Mouse (Mus musculus) heart, postnatal 0 days (tissue): ENCODE results near the gene Bid. TPM values are rescaled to one million over a fixed set of nuclear protein-coding genes. Genes with fewer than 3 reads are reported as not detected.
"Not testable (repeated sequence)": the region's sequence is repeated elsewhere in the genome, so short reads cannot be mapped to it uniquely, and the experiment has no call there.

Experiments used
- ATAC-seq: fragments of 200-750 bp; cut with Nextera tagmentation; 2 replicates; pipeline ENCODE4 v1.8.0; 2017; ENCODE audit warnings: low read depth, moderate number of reproducible peaks, moderate library complexity; ENCODE audit not compliant: insufficient read depth
- DNase-seq: peaks from one replicate; pipeline ENCODE4 v3.0.0-alpha.2; 2016; ENCODE audit warnings: low spot score
- H3K27ac ChIP-seq: fragments of 300-500 bp; sonication (generic); 2 replicates; pipeline ENCODE4 v1.5.1; 2014; ENCODE audit warnings: low read depth, mild to moderate bottlenecking
- H3K27me3 ChIP-seq: fragments of 300-500 bp; sonication (generic); 2 replicates; pipeline ENCODE4 v1.6.1; 2014; ENCODE audit warnings: low read length, mixed read lengths; ENCODE audit not compliant: control insufficient read depth, insufficient read depth
- H3K36me3 ChIP-seq: fragments of 300-500 bp; sonication (generic); replicated peaks from 2 replicates; pipeline ENCODE4 v1.6.1; 2014; ENCODE audit warnings: low read length, mixed read lengths; ENCODE audit not compliant: control insufficient read depth, insufficient read depth
- H3K4me1 ChIP-seq: fragments of 300-500 bp; sonication (generic); 2 replicates; pipeline ENCODE4 v1.6.1; 2014; ENCODE audit warnings: antibody characterized with exemption; ENCODE audit not compliant: control insufficient read depth, insufficient read depth
- H3K4me2 ChIP-seq: fragments of 300-500 bp; sonication (generic); 2 replicates; pipeline ENCODE4 v1.6.1; 2014; ENCODE audit warnings: low read depth, mild to moderate bottlenecking, low read length, moderate library complexity
- H3K4me3 ChIP-seq: fragments of 300-500 bp; sonication (generic); 2 replicates; pipeline ENCODE4 v1.5.1; 2014; ENCODE audit warnings: low read depth, low read length
- H3K9ac ChIP-seq: fragments of 300-500 bp; sonication (generic); replicated peaks from 2 replicates; pipeline ENCODE4 v1.6.1; 2014; ENCODE audit warnings: low read depth, low read length, mixed read lengths
- H3K9me3 ChIP-seq: fragments of 300-500 bp; sonication (generic); replicated peaks from 2 replicates; pipeline ENCODE4 v1.6.1; 2016; ENCODE audit warnings: low read length; ENCODE audit not compliant: control insufficient read depth
- CTCF ChIP-seq: IDR thresholded peaks from 2 replicates; pipeline ENCODE4 v1.5.1; 2016; ENCODE audit warnings: antibody characterized with exemption, control low read depth, low read depth
- EP300 ChIP-seq: IDR thresholded peaks from 2 replicates; pipeline ENCODE4 v1.6.1; 2016; ENCODE audit warnings: antibody characterized with exemption, low read depth
- WGBS: fragments of 180-500 bp; shearing (Covaris S2); extraction: QIAGEN DNeasy Blood & Tissue Kit; methylation state at CpG from one replicate; pipeline ENCODE4 v1.1.7; 2014; 5-methylcytosine and 5-hydroxymethylcytosine counted together
- polyA plus RNA-seq: library from polyadenylated mRNA; unstranded; fragments of >200 nt; fragmentation: Nextera tagmentation; extraction: Ambion mirVana; gene quantifications from 2 replicates; pipeline ENCODE4 v1.2.1, GENCODE M21; 2015
- total RNA-seq: library from RNA; depleted of rRNA; stranded (reverse); fragments of >200 nt; gene quantifications from 2 replicates; pipeline ENCODE4 v1.2.3, GENCODE M21; 2014; ENCODE audit warnings: low replicate concordance

The Bid gene
- total and polyA plus RNA-seq, 2 experiments from 2014 or later = 3.3 to 3.6 TPM

DNA sequence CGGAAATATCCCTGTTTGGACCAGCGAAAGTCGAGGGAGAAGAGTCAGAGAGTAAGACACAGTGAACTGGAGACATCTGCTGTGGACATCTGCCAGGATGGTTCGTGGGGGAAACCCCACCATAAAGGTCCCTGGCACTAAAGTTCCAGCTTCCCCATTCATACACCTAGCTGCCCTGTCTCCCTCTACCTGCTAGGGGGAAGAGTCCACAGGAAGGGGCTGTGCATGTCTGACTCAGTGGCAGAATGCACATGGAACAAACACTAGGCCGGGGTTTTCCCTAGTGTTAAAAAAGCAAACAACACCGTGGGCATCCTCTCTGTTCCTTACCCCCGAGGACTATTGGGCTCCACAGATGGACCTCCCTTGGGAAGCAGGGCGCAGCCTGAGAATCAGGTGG lies 2.9 kb downstream of the Bid start:
- ATAC-seq (no peak), DNase-seq (no peak)
- no peak overlapping the region for H3K9ac ChIP-seq
- no peak overlapping the region for H3K4me3 ChIP-seq
- H3K9me3 ChIP-seq = no peaks in the 10 kb centered on the region
- no peaks in the 10 kb centered on the region for H3K27me3 ChIP-seq
- no peak for TF ChIP-seq EP300
- peaks cover 12% of the 10 kb centered on the region for H3K4me1 ChIP-seq
- H3K36me3 ChIP-seq = no peaks in the 10 kb centered on the region
- H3K4me2 ChIP-seq = no peak overlapping the region
- no peak overlapping the region for H3K27ac ChIP-seq
- 81% methylated on average over 8 of the region's 8 CpGs for WGBS

DNA sequence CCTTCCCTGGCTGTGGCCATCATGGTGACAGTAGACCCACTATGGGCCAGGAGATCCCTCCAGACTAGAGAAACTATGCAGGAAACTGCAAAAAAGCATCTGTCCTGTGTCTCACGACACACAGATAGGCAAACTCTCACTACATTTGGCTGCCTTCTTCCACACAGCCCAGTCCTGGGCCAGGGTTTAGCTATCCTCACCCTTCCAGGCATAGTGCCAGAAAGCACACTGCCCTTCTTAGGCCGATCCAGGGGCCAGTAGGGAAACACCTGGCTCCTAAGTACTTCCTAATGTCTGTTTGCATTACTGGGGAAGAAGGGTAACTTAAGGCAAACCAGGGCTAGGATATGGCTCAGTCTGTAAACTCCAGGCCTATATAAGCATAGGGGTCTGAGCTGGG lies 3.7 kb downstream of the Bid start:
- Histone ChIP-seq H3K36me3 (no peaks in the 10 kb centered on the region), H3K4me3 (no peak overlapping the region), H3K4me2 (no peak overlapping the region), H3K9me3 (no peaks in the 10 kb centered on the region), H3K4me1 (peaks cover 12% of the 10 kb centered on the region), H3K9ac (no peak overlapping the region), H3K27ac (no peak overlapping the region), H3K27me3 (no peaks in the 10 kb centered on the region)
- no peak for TF ChIP-seq CTCF
- no peak for TF ChIP-seq EP300
- ATAC-seq = no peak
- 7% methylated on average over 2 of the region's 2 CpGs for WGBS
- DNase-seq = no peak

DNA sequence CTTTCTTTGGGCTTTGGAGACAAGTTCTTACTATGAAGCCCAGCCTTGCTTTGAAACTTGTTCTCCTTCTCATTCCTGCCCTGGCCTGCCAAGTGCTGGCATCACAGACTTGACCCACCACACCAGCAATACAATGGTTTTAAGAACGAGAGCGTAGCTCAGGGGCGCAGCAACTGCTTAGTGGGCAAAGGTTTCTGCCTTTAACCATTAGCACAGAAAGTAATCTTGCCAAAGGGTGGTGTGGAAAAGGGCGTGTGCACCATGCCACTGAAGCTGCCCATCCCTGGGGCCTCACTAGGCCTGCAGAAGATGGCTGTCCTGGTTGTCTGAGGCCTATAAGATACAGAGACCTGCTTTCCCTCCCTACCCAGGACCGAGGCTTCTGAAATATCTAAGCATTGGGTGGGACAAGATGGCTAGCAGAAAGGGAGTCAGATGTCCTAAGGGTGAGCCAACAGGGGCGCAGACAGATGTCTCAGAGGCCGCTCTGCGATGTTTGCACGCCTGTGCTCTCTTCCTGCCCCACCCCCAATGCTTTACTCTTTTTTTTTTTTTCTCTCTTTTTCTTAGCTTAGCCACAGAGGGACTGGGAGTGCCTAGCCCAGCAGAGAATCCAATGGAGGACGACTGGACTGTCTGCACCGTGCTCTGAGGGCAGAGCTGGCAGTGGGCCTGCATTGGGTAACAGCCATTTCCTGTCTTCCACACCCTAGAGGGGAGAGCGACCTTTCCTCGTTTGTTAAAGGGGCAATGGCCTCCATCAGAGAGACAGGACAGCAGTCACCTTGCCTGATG lies 5.2 kb downstream of the Bid start:
- TF ChIP-seq EP300 (no peak), CTCF (no peak)
- Histone ChIP-seq H3K4me2 (no peak overlapping the region), H3K9ac (no peak overlapping the region), H3K36me3 (no peaks in the 10 kb centered on the region), H3K27me3 (no peaks in the 10 kb centered on the region), H3K4me1 (peaks cover 12% of the 10 kb centered on the region), H3K9me3 (no peaks in the 10 kb centered on the region), H3K27ac (no peak overlapping the region), H3K4me3 (no peak overlapping the region)
- DNase-seq = no peak
- WGBS = 55% methylated on average over 13 of the region's 13 CpGs
- ATAC-seq = 0 out of 2 replicates have a peak, but pooled peaks have one; percentile 21

DNA sequence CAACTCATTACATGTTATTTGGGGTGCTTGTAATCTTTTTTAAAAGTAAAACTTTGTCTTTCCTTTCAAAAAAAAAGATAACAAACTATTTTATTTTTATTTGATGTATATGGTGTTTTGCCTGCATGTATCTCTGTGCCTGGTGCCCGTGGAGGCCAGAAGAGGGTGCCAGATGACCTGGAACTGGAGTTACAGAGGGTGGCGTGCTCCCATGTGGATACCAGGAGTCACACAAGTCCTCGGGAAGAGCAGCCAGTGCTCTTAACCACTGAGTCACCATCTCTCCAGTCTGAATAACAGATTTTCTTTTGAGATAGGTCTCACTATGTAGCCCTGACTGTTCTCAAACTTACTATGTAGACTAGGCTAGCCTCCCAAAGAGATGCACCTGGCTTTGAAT lies 7.2 kb downstream of the Bid start:
- H3K27ac ChIP-seq = no peak overlapping the region
- no peak overlapping the region for H3K4me3 ChIP-seq
- no peak for ATAC-seq
- H3K4me2 ChIP-seq = no peak overlapping the region
- no peak overlapping the region for H3K9ac ChIP-seq
- no peaks in the 10 kb centered on the region for H3K9me3 ChIP-seq
- peaks cover 12% of the 10 kb centered on the region for H3K4me1 ChIP-seq
- no peaks in the 10 kb centered on the region for H3K36me3 ChIP-seq
- no peaks in the 10 kb centered on the region for H3K27me3 ChIP-seq
- DNase-seq = no peak
- 82% methylated on average over 3 of the region's 3 CpGs for WGBS
- TF ChIP-seq EP300 (no peak), CTCF (no peak)

DNA sequence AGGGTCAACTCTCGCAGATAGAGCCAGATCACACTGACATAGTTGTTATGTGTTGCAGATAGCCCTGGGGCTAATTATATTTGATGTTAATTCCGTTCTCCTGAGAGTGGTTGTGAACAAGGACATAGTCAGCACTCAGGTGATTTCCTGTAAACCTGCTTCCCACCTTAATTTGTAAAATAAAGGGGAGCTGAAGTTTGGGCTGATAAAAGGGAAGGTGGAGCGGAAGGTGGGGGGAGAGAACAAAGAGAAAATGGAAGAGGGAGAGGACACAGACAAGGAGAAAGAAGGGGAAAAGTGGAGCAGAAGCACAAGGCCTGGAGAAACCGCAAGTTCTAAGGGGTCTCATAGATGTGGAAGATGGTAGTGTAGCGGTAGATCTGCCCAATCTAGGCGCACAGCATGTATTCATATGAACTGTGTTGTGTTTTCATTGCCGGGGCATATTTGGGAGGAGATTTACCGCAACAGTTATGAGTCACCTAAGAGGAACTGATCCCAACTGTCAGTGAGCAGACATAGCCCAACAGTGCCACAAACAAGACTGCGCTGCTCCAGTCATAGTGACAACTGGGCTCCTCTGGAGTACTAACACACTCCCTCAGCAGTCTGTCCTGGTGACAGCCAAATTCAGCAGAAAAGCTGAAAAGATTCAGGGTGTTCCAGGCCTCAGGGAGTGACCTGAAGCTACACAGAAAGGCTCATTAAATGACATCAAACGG lies 8.6 kb downstream of the Bid start:
- not testable (repeated sequence) for H3K4me1 ChIP-seq, H3K4me3 ChIP-seq, H3K4me2 ChIP-seq, H3K36me3 ChIP-seq, H3K9me3 ChIP-seq, H3K27ac ChIP-seq, H3K9ac ChIP-seq, DNase-seq, ATAC-seq, H3K27me3 ChIP-seq
- WGBS = 85% methylated on average over 9 of the region's 10 CpGs
